Mouse (Mus musculus) lung, postnatal 0 days (tissue): ENCODE data around the gene Babam2.

Experiments
- CTCF ChIP-seq: IDR thresholded peaks from 2 replicates; pipeline ENCODE4 v1.5.1; 2016; ENCODE audit warnings: antibody characterized with exemption, mild to moderate bottlenecking
- EP300 ChIP-seq: IDR thresholded peaks from 2 replicates; pipeline ENCODE4 v1.6.1; 2016; ENCODE audit warnings: antibody characterized with exemption, mild to moderate bottlenecking, control low read depth

GRCm38 (mm10) chr5:31929007-31929406 is 231.5 kb downstream of the Babam2 start:
- no peak for TF ChIP-seq EP300
- TF ChIP-seq CTCF, result no peak
